11 mouse cellular contexts compared by ENCODE assay signal in the genomic region with DNA sequence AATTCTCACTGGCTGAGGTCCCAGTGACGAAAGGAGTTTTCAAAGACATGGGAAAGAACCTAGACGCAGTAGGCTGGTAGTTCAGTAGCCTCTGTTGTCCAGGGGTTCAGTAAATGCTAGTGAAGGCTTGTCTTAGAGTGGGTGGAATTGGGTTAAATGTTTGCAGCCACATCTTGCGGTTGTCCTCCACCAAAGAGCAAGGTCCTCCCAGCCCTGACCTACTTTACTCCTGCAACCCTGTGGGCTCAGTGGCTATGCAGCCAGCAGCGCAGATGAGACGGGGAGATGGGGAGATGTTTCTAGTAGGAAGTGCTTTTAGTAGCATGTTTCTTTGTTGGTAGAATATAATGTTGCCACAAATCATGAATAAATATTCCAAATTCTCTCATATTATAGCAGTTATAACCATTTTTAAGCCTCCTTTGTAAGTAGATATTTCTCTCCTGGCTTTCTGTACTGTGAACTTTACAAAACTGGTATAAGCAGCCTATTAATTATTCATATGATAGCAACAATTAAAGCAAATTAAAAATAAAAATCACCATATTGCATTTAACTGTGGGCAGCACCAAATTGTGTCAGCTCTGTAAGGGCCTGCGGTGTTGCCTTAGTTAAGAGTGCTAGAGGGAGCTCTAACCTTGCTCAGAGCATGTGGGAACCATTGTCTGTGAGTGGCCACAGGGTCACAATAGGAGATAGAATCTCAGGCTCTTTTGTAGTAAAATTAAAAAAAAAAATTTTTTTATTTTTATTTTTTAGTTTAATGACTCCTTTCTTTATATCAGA.
DNase-seq lines count a peak whose midpoint lies in the region; ATAC-seq and TF ChIP-seq lines count a peak whose summit lies in the region.
"Had no signal": no experiment of that assay in that cellular context is flagged by ENCODE, and none has a peak within 500 bp of the region (broad histone marks: within the 10 kb centered on the region; RNA-seq: fewer than 3 reads in every experiment).

No protein-coding gene starts in this region.

- no peak overlapping the region for H3K4me2 ChIP-seq in liver, embryonic 12.5 days
- H3K4me2 ChIP-seq in liver, embryonic 14.5 days (ENCODE audit: low read depth): no peak overlapping the region
- H3K4me2 ChIP-seq in kidney, embryonic 16.5 days (replicated peaks; ENCODE audit: low read depth, low read length): no peak overlapping the region

- CTCF ChIA-PET in Patski (lab: Charles Lee): interaction anchor here (0.6 to 1.0 kb wide), 2 partner anchors 9 to 17 kb away, joined by 3 read pairs; no protein-coding TSS in a partner anchor

- peaks cover 45% of the 10 kb centered on the region for H3K4me1 ChIP-seq in liver, embryonic 12.5 days
- H3K4me1 ChIP-seq in liver, embryonic 14.5 days (replicated peaks; ENCODE audit: control insufficient read depth in 2 of 2, insufficient read depth in 2 of 2, low read length in 1 of 2): peaks cover 4 to 18% of the 10 kb centered on the region in 2 experiments; a peak in 2 of 4 replicates
- no peaks in the 10 kb centered on the region for H3K4me1 ChIP-seq in kidney, embryonic 16.5 days (ENCODE audit: insufficient read depth, low read length)

- in situ Hi-C loops in Patski (cut with MboI; ENCODE audit: low pct_unique_long_range_greater_than_20kb): no loop called here

- ATAC-seq in liver, embryonic 12.5 days: no peak
- ATAC-seq in Patski: no peak
- ATAC-seq in liver, embryonic 14.5 days (ENCODE audit: insufficient read depth): no peak
- ATAC-seq in kidney, embryonic 16.5 days (ENCODE audit: low FRiP score, low TSS enrichment): no peak
- ATAC-seq: CD4-positive, CD25-positive, alpha-beta regulatory T cell, adult 4 months had no signal

- H3K4me3 ChIP-seq in liver, embryonic 12.5 days: no peak overlapping the region
- H3K4me3 ChIP-seq in liver, embryonic 14.5 days (ENCODE audit: insufficient read depth in 1 of 2, low read depth in 2 of 2, low read length in 2 of 2): no peak overlapping the region
- H3K4me3 ChIP-seq in kidney, embryonic 16.5 days (ENCODE audit: low read length): no peak overlapping the region
- H3K4me3 ChIP-seq: erythroblast, embryonic 14.5 days had no signal

- H3K9me3 ChIP-seq in liver, embryonic 12.5 days (replicated peaks): no peaks in the 10 kb centered on the region
- H3K9me3 ChIP-seq in liver, embryonic 14.5 days (ENCODE audit: control insufficient read depth, low read length): no peaks in the 10 kb centered on the region
- no peaks in the 10 kb centered on the region for H3K9me3 ChIP-seq in kidney, embryonic 16.5 days (ENCODE audit: low read length)

- TF ChIP-seq EP300 in liver, embryonic 14.5 days (IDR thresholded peaks at IDR 0.05; ENCODE audit: low read depth): no peak

- H3K9ac ChIP-seq in liver, embryonic 12.5 days: 0 out of 2 replicates have a peak overlapping the region, but pooled peaks have one; percentile 10
- H3K9ac ChIP-seq in liver, embryonic 14.5 days (replicated peaks): no peak overlapping the region
- no peak overlapping the region for H3K9ac ChIP-seq in kidney, embryonic 16.5 days (replicated peaks; ENCODE audit: low read length)

- peak; percentile 26 for TF ChIP-seq CTCF in Patski (IDR thresholded peaks at IDR 0.05)
- peak; percentile 43 for TF ChIP-seq CTCF in liver, embryonic 14.5 days (IDR thresholded peaks at IDR 0.05; ENCODE audit: low read depth)

- POLR2A ChIA-PET in Patski (lab: Charles Lee): no interaction called here

- WGBS in liver, embryonic 12.5 days (ENCODE audit: insufficient replicate concordance): 88% methylated on average over 6 of the region's 6 CpGs
- WGBS in liver, embryonic 14.5 days (ENCODE audit: insufficient replicate concordance): 86% methylated on average over 6 of the region's 6 CpGs
- WGBS in kidney, embryonic 16.5 days: 83% methylated on average over 6 of the region's 6 CpGs

- H3K36me3 ChIP-seq in liver, embryonic 12.5 days: peaks cover 19% of the 10 kb centered on the region
- peaks cover 2% of the 10 kb centered on the region for H3K36me3 ChIP-seq in liver, embryonic 14.5 days (replicated peaks; ENCODE audit: control insufficient read depth, insufficient read depth, low read depth)
- no peaks in the 10 kb centered on the region; the same call in 1 of the 2 replicates for H3K36me3 ChIP-seq in kidney, embryonic 16.5 days (ENCODE audit: insufficient read depth, low read length)

- no peak overlapping the region for H3K27ac ChIP-seq in liver, embryonic 12.5 days
- no peak overlapping the region for H3K27ac ChIP-seq in liver, embryonic 14.5 days
- no peak overlapping the region for H3K27ac ChIP-seq in kidney, embryonic 16.5 days (ENCODE audit: low read length)
- H3K27ac ChIP-seq: macrophage had no signal

- no peaks in the 10 kb centered on the region for H3K27me3 ChIP-seq in liver, embryonic 12.5 days (replicated peaks)
- no peaks in the 10 kb centered on the region for H3K27me3 ChIP-seq in Patski
- H3K27me3 ChIP-seq in liver, embryonic 14.5 days (ENCODE audit: control insufficient read depth, insufficient read depth, low read length): no peaks in the 10 kb centered on the region
- no peaks in the 10 kb centered on the region for H3K27me3 ChIP-seq in kidney, embryonic 16.5 days (ENCODE audit: insufficient read depth, low read length)

- DNase-seq in cerebellum, postnatal 14 days: peak; percentile 30 to 42
- no peak for DNase-seq in cerebellum, adult 11 months
- DNase-seq in liver (no peak), Patski (ENCODE audit: low read depth, low spot score) (no peak)
- DNase-seq in liver, embryonic 14.5 days (ENCODE audit: low read depth in 3 of 3, low spot score in 3 of 3): no peak
- no peak for DNase-seq in c-Kit-positive CD71-positive TER-119-positive erythroid progenitor cells, embryonic 14.5 days (ENCODE audit: low spot score)

Comparison
In these comparisons a context has a peak if more than half of its experiments do, and no peak if none do; other contexts are left out.
1. DNase-seq: peak in cerebellum, postnatal 14 days (2 of 2); none in cerebellum, adult 11 months (single experiment), liver (single experiment), Patski (single experiment), liver, embryonic 14.5 days (0 of 3) and c-Kit-positive CD71-positive TER-119-positive erythroid progenitor cells, embryonic 14.5 days (single experiment).